Mouse (Mus musculus) mouse trophoblast stem cell (cell line): ENCODE measurements around the gene Olr1.
"Not testable (repeated sequence)": the region's sequence is repeated elsewhere in the genome, so short reads cannot be mapped to it uniquely, and the experiment has no call there.

Experiments
- in situ Hi-C, 2 experiments: fragments of 300-500 bp; cut with MseI, MboI; formaldehyde crosslinking; loops; 2 replicates in 1 of 2; 3 replicates in 1 of 2; pipeline ENCODE4 v1.15.1; 2025

Gene Olr1

GRCm38 (mm10) chr6:129514376-129514775 lies 7.4 kb upstream of the Olr1 start:
- in situ Hi-C loops, result no loop called here

- in situ Hi-C loops, result no loop called here
These were observed 6.4 kb upstream of the Olr1 start for GRCm38 (mm10) chr6:129513409-129513808.

- in situ Hi-C loops, result no loop called here
These were observed 5.9 kb upstream of the Olr1 start for GRCm38 (mm10) chr6:129512868-129513267.

GRCm38 (mm10) chr6:129512367-129512766 lies 5.4 kb upstream of the Olr1 start, which contains the start of gene Tmem52b:
Tmem52b (plus strand) TSS chr6:129512555.
- in situ Hi-C loops, result no loop called here

GRCm38 (mm10) chr6:129510120-129510911 lies 3.4 kb upstream of the Olr1 start:
- in situ Hi-C loops, result no loop called here

GRCm38 (mm10) chr6:129503471-129503870 lies 3.5 kb downstream of the Olr1 start:
- in situ Hi-C loops, result no loop called here

- in situ Hi-C loops, result not testable (repeated sequence)
These were observed 7.4 kb downstream of the Olr1 start for GRCm38 (mm10) chr6:129499516-129499915.

- in situ Hi-C loops, result no loop called here
These were observed 9.4 kb downstream of the Olr1 start for GRCm38 (mm10) chr6:129497345-129498218.

GRCm38 (mm10) chr6:129494924-129495323 lies 12.0 kb downstream of the Olr1 start:
- in situ Hi-C loops, result no loop called here

- in situ Hi-C loops, result no loop called here
These were observed 26.6 kb downstream of the Olr1 start for GRCm38 (mm10) chr6:129480089-129480958.

GRCm38 (mm10) chr6:129476404-129477126 lies 30.4 kb downstream of the Olr1 start:
- in situ Hi-C loops, result loop anchor here in 1 of 2 experiments (5.0 kb wide), 1 partner anchor 79 kb away; the partner anchor contains the start of gene Clec1b

- in situ Hi-C loops, result no loop called here
These were observed 34.3 kb downstream of the Olr1 start for GRCm38 (mm10) chr6:129472627-129473026.

GRCm38 (mm10) chr6:129471386-129471785 lies 35.6 kb downstream of the Olr1 start:
- in situ Hi-C loops, result no loop called here

GRCm38 (mm10) chr6:129451411-129452039 lies 55.4 kb downstream of the Olr1 start, which contains the start of gene Clec1a:
Clec1a (minus strand) TSS chr6:129452000.
- in situ Hi-C loops, result no loop called here

GRCm38 (mm10) chr6:129449743-129450142 lies 57.2 kb downstream of the Olr1 start:
- in situ Hi-C loops, result no loop called here

- in situ Hi-C loops, result no loop called here
These were observed 68.9 kb downstream of the Olr1 start for GRCm38 (mm10) chr6:129438033-129438432.

GRCm38 (mm10) chr6:129436025-129436424 lies 70.9 kb downstream of the Olr1 start:
- in situ Hi-C loops, result no loop called here
